Mouse (Mus musculus) kidney, embryonic 16.5 days (tissue): ENCODE results near the gene Haus6. TPM values are rescaled to one million over a fixed set of nuclear protein-coding genes. Genes with fewer than 3 reads are reported as not detected.
A peak's percentile ranks its signal among the peaks of the same experiment; 100 is the strongest.
"Not testable (repeated sequence)": the region's sequence is repeated elsewhere in the genome, so short reads cannot be mapped to it uniquely, and the experiment has no call there.

Experiments used
- ATAC-seq: fragments of 200-750 bp; cut with Nextera tagmentation; 2 replicates; pipeline ENCODE4 v1.8.0; 2017; ENCODE audit warnings: moderate TSS enrichment; ENCODE audit not compliant: low FRiP score, low TSS enrichment
- H3K27ac ChIP-seq: fragments of 300-500 bp; sonication (generic); 2 replicates; pipeline ENCODE4 v1.5.1; 2014; ENCODE audit warnings: low read length
- H3K27me3 ChIP-seq: fragments of 300-500 bp; sonication (generic); 2 replicates; pipeline ENCODE4 v1.6.1; 2014; ENCODE audit warnings: low read length, control low read depth, mixed read lengths; ENCODE audit not compliant: insufficient read depth
- H3K36me3 ChIP-seq: fragments of 300-500 bp; sonication (generic); 2 replicates; pipeline ENCODE4 v1.6.1; 2014; ENCODE audit warnings: low read length, control low read depth, mixed read lengths; ENCODE audit not compliant: insufficient read depth
- H3K4me1 ChIP-seq: fragments of 300-500 bp; sonication (generic); 2 replicates; pipeline ENCODE4 v1.6.1; 2014; ENCODE audit warnings: low read length, control low read depth, mixed read lengths; ENCODE audit not compliant: insufficient read depth
- H3K4me2 ChIP-seq: fragments of 300-500 bp; sonication (generic); replicated peaks from 2 replicates; pipeline ENCODE4 v1.6.1; 2014; ENCODE audit warnings: low read depth, low read length
- H3K4me3 ChIP-seq: fragments of 300-500 bp; sonication (generic); 2 replicates; pipeline ENCODE4 v1.5.1; 2014; ENCODE audit warnings: mild to moderate bottlenecking, low read length
- H3K9ac ChIP-seq: fragments of 300-500 bp; sonication (generic); replicated peaks from 2 replicates; pipeline ENCODE4 v1.6.1; 2014; ENCODE audit warnings: low read length
- H3K9me3 ChIP-seq: fragments of 300-500 bp; sonication (generic); 2 replicates; pipeline ENCODE4 v1.6.1; 2016; ENCODE audit warnings: low read length, control low read depth
- WGBS: fragments of 180-500 bp; shearing (Covaris S2); extraction: QIAGEN DNeasy Blood & Tissue Kit; methylation state at CpG from one replicate; pipeline ENCODE4 v1.1.7; 2014; 5-methylcytosine and 5-hydroxymethylcytosine counted together
- polyA plus RNA-seq: library from polyadenylated mRNA; unstranded; fragments of >200 nt; fragmentation: Nextera tagmentation; extraction: Ambion mirVana; gene quantifications from 2 replicates; pipeline ENCODE4 v1.2.1, GENCODE M21; 2015

The Haus6 gene
- polyA plus RNA-seq, result 16.0 and 19.1 TPM in 2 replicates

- Histone ChIP-seq H3K4me2 (peak within 1 kb of the TSS; percentile 59), H3K27ac (peak within 1 kb of the TSS; percentile 78), H3K4me1 (peaks cover 7% of the 10 kb centered on the region), H3K4me3 (peak within 1 kb of the TSS; percentile 71), H3K9ac (peak within 1 kb of the TSS; percentile 88), H3K9me3 (no peaks in the 10 kb centered on the region), H3K27me3 (no peaks in the 10 kb centered on the region), H3K36me3 (no peaks in the 10 kb centered on the region)
- peak; percentile 100 for ATAC-seq
- under 1% methylated on average over 59 of the region's 59 CpGs for WGBS
Measured at GRCm38 (mm10) chr4:86611524-86612288, at the start of gene Haus6. TSS of gene Haus6 (minus strand) at chr4:86612055.

GRCm38 (mm10) chr4:86657176-86657575 is 45.3 kb upstream of the Haus6 start:
- Histone ChIP-seq H3K9ac (no peak overlapping the region), H3K4me3 (no peak overlapping the region), H3K27ac (no peak overlapping the region), H3K4me2 (no peak overlapping the region), H3K9me3 (peaks cover 5% of the 10 kb centered on the region; the same call in 1 of the 2 replicates), H3K27me3 (no peaks in the 10 kb centered on the region), H3K4me1 (no peaks in the 10 kb centered on the region), H3K36me3 (peaks cover 41% of the 10 kb centered on the region)
- 93% methylated on average over 12 of the region's 12 CpGs for WGBS
- no peak for ATAC-seq

- 88% methylated on average over 8 of the region's 8 CpGs for WGBS
- not testable (repeated sequence) for H3K4me2 ChIP-seq, H3K9me3 ChIP-seq, H3K4me1 ChIP-seq, H3K4me3 ChIP-seq, H3K9ac ChIP-seq, H3K27ac ChIP-seq, H3K27me3 ChIP-seq, ATAC-seq
- H3K36me3 ChIP-seq, result peaks cover 38% of the 10 kb centered on the region
Measured at GRCm38 (mm10) chr4:86656410-86656809, 44.6 kb upstream of the Haus6 start.

GRCm38 (mm10) chr4:86651686-86652384 is 40.0 kb upstream of the Haus6 start:
- WGBS, result 74% methylated on average over 10 of the region's 10 CpGs
- Histone ChIP-seq H3K9ac (no peak overlapping the region), H3K4me1 (no peaks in the 10 kb centered on the region), H3K4me2 (no peak overlapping the region), H3K27me3 (no peaks in the 10 kb centered on the region), H3K9me3 (no peaks in the 10 kb centered on the region), H3K4me3 (no peak overlapping the region), H3K27ac (no peak overlapping the region), H3K36me3 (peaks cover 4% of the 10 kb centered on the region; the same call in 1 of the 2 replicates)
- no peak for ATAC-seq

DNA sequence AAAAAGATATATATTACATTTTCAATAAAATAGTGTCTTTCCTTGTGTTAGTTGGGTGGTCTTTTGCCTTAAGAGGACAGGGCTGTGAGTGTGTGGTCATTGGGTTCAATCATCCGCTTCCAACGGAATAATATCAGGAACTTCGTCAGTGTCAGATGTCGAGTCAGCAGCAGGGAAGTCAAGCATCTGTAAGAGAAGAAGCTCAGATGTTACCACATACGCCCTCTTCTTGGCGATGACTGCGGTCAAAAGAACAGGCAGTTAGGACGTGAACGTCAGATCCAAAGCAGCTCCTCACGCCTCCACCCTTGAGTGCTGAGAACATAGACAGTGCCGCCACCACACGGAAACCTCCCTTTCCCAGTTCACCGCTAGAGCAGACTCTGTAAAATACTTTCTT is 36.5 kb upstream of the Haus6 start:
- 83% methylated on average over 10 of the region's 13 CpGs for WGBS
- H3K4me1 ChIP-seq, H3K4me3 ChIP-seq, H3K27me3 ChIP-seq, ATAC-seq, H3K4me2 ChIP-seq, H3K9ac ChIP-seq, H3K9me3 ChIP-seq, H3K36me3 ChIP-seq, H3K27ac ChIP-seq: not testable (repeated sequence)

- H3K4me1 ChIP-seq, H3K9me3 ChIP-seq, H3K27me3 ChIP-seq, H3K9ac ChIP-seq, H3K4me3 ChIP-seq, H3K4me2 ChIP-seq, H3K36me3 ChIP-seq, ATAC-seq, H3K27ac ChIP-seq: not testable (repeated sequence)
- 91% methylated on average over 9 of the region's 9 CpGs for WGBS
Measured at GRCm38 (mm10) chr4:86637561-86637960, 25.7 kb upstream of the Haus6 start.

- not testable (repeated sequence) for H3K4me3 ChIP-seq, H3K9me3 ChIP-seq, H3K27me3 ChIP-seq, H3K4me1 ChIP-seq, H3K4me2 ChIP-seq, H3K27ac ChIP-seq, H3K9ac ChIP-seq, ATAC-seq, H3K36me3 ChIP-seq
Measured at GRCm38 (mm10) chr4:86634873-86635272, 23.0 kb upstream of the Haus6 start.

GRCm38 (mm10) chr4:86634312-86634711 is 22.5 kb upstream of the Haus6 start:
- ATAC-seq, H3K9me3 ChIP-seq, H3K4me3 ChIP-seq: not testable (repeated sequence)

GRCm38 (mm10) chr4:86632556-86632955 is 20.7 kb upstream of the Haus6 start:
- not testable (repeated sequence) for H3K9me3 ChIP-seq, H3K27ac ChIP-seq, H3K9ac ChIP-seq, H3K4me1 ChIP-seq, H3K36me3 ChIP-seq, H3K4me2 ChIP-seq, H3K4me3 ChIP-seq, H3K27me3 ChIP-seq
- peak; percentile 51; the same call in 1 of the 2 replicates for ATAC-seq
- 70% methylated on average over 4 of the region's 5 CpGs for WGBS

More at GRCm38 (mm10) chr4:86634312-86634711, 22.5 kb upstream of the Haus6 start:
- not testable (repeated sequence) for H3K4me2 ChIP-seq, H3K27me3 ChIP-seq, H3K9ac ChIP-seq, H3K27ac ChIP-seq, H3K36me3 ChIP-seq, H3K4me1 ChIP-seq

DNA sequence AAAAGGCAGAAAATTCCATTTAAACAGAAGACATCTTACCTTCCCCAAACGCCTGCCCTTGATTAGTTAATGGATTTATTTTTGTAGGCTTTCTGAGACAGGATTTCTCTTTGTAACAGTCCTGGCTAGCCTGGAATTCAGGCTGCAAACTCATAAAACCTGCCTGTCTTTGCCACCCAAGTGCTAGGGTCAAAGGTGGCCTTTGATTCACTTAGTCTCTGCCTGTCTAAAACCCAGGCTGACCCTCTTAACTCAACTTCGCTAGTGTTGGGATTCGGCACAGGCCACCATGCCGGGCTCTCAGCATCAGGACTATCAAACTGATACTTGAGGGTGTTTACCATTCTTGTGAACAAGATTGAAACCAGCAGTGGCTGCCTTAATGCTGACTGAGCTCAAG is 20.0 kb upstream of the Haus6 start:
- Histone ChIP-seq H3K4me2 (no peak overlapping the region), H3K27ac (no peak overlapping the region), H3K36me3 (no peaks in the 10 kb centered on the region), H3K4me1 (no peaks in the 10 kb centered on the region), H3K9ac (no peak overlapping the region), H3K27me3 (no peaks in the 10 kb centered on the region), H3K4me3 (no peak overlapping the region), H3K9me3 (no peaks in the 10 kb centered on the region)
- ATAC-seq, result no peak
- WGBS, result 26% methylated on average over 4 of the region's 4 CpGs
